Mouse (Mus musculus) midbrain, embryonic 12.5 days (tissue): ENCODE measurements around the gene Csf2. TPM values are rescaled to one million over a fixed set of nuclear protein-coding genes. Genes with fewer than 3 reads are reported as not detected.

Source experiments
- ATAC-seq: fragments of 200-750 bp; cut with Nextera tagmentation; 2 replicates; pipeline ENCODE4 v1.8.0; 2017; ENCODE audit warnings: low read depth, moderate TSS enrichment, moderate library complexity; ENCODE audit not compliant: low FRiP score
- H3K27ac ChIP-seq: fragments of 300-500 bp; sonication (generic); replicated peaks from 2 replicates; pipeline ENCODE4 v1.5.1; 2016; ENCODE audit warnings: mild to moderate bottlenecking
- H3K27me3 ChIP-seq: fragments of 300-500 bp; sonication (generic); 2 replicates; pipeline ENCODE4 v1.6.1; 2016; ENCODE audit warnings: mild to moderate bottlenecking
- H3K36me3 ChIP-seq: fragments of 300-500 bp; sonication (generic); 2 replicates; pipeline ENCODE4 v1.6.1; 2016
- H3K4me1 ChIP-seq: fragments of 300-500 bp; sonication (generic); 2 replicates; pipeline ENCODE4 v1.6.1; 2016
- H3K4me2 ChIP-seq: fragments of 300-500 bp; sonication (generic); replicated peaks from 2 replicates; pipeline ENCODE4 v1.6.1; 2016; ENCODE audit warnings: mild to moderate bottlenecking, moderate library complexity
- H3K4me3 ChIP-seq: fragments of 300-500 bp; sonication (generic); 2 replicates; pipeline ENCODE4 v1.5.1; 2016; ENCODE audit warnings: mild to moderate bottlenecking
- H3K9ac ChIP-seq: fragments of 300-500 bp; sonication (generic); replicated peaks from 2 replicates; pipeline ENCODE4 v1.6.1; 2016; ENCODE audit warnings: mild to moderate bottlenecking, moderate library complexity
- H3K9me3 ChIP-seq: fragments of 300-500 bp; sonication (generic); 2 replicates; pipeline ENCODE4 v1.6.1; 2016; ENCODE audit warnings: mild to moderate bottlenecking
- WGBS: fragments of 180-500 bp; shearing (Covaris S2); methylation state at CpG from one replicate; pipeline ENCODE4 v1.1.7; 2016; 5-methylcytosine and 5-hydroxymethylcytosine counted together
- polyA plus RNA-seq: library from polyadenylated mRNA; unstranded; fragments of >200 nt; fragmentation: Nextera tagmentation; extraction: Ambion mirVana; gene quantifications from 2 replicates; pipeline ENCODE4 v1.2.1, GENCODE M21; 2016

Csf2 gene
- polyA plus RNA-seq, 1 experiment from 2014 or later = not detected

GRCm38 (mm10) chr11:54223637-54224474, 25.6 kb downstream of the Csf2 start:
- H3K4me3 ChIP-seq = no peak overlapping the region
- H3K27me3 ChIP-seq = no peaks in the 10 kb centered on the region
- H3K27ac ChIP-seq = no peak overlapping the region
- H3K4me2 ChIP-seq = no peak overlapping the region
- H3K36me3 ChIP-seq = no peaks in the 10 kb centered on the region
- 90% methylated on average over 9 of the region's 9 CpGs for WGBS
- no peak for ATAC-seq
- H3K9me3 ChIP-seq = no peaks in the 10 kb centered on the region
- no peaks in the 10 kb centered on the region for H3K4me1 ChIP-seq
- H3K9ac ChIP-seq = no peak overlapping the region

GRCm38 (mm10) chr11:54219903-54220740, 29.3 kb downstream of the Csf2 start:
- H3K4me3 ChIP-seq = no peak overlapping the region
- H3K36me3 ChIP-seq = no peaks in the 10 kb centered on the region
- 79% methylated on average over 6 of the region's 6 CpGs for WGBS
- no peaks in the 10 kb centered on the region for H3K4me1 ChIP-seq
- H3K4me2 ChIP-seq = no peak overlapping the region
- no peaks in the 10 kb centered on the region for H3K9me3 ChIP-seq
- no peaks in the 10 kb centered on the region for H3K27me3 ChIP-seq
- no peak for ATAC-seq
- H3K9ac ChIP-seq = no peak overlapping the region
- H3K27ac ChIP-seq = no peak overlapping the region

- 88% methylated on average over 1 of the region's 1 CpGs for WGBS
- Histone ChIP-seq H3K27me3 (no peaks in the 10 kb centered on the region), H3K36me3 (no peaks in the 10 kb centered on the region), H3K4me1 (no peaks in the 10 kb centered on the region), H3K4me3 (no peak overlapping the region), H3K27ac (no peak overlapping the region), H3K9me3 (no peaks in the 10 kb centered on the region), H3K9ac (no peak overlapping the region), H3K4me2 (no peak overlapping the region)
- ATAC-seq = no peak
These were observed 30.3 kb downstream of the Csf2 start for GRCm38 (mm10) chr11:54219191-54219590.

- Histone ChIP-seq H3K9ac (no peak overlapping the region), H3K4me1 (no peaks in the 10 kb centered on the region), H3K4me3 (no peak overlapping the region), H3K9me3 (no peaks in the 10 kb centered on the region), H3K36me3 (no peaks in the 10 kb centered on the region), H3K27ac (no peak overlapping the region), H3K4me2 (no peak overlapping the region), H3K27me3 (no peaks in the 10 kb centered on the region)
- ATAC-seq = no peak
- 64% methylated on average over 7 of the region's 7 CpGs for WGBS
These were observed 32.1 kb downstream of the Csf2 start for GRCm38 (mm10) chr11:54217384-54217783.

GRCm38 (mm10) chr11:54216091-54216490, 33.4 kb downstream of the Csf2 start:
- Histone ChIP-seq H3K9ac (no peak overlapping the region), H3K4me1 (no peaks in the 10 kb centered on the region), H3K27ac (no peak overlapping the region), H3K4me2 (no peak overlapping the region), H3K27me3 (no peaks in the 10 kb centered on the region), H3K9me3 (no peaks in the 10 kb centered on the region), H3K36me3 (no peaks in the 10 kb centered on the region), H3K4me3 (no peak overlapping the region)
- no peak for ATAC-seq
- 80% methylated on average over 6 of the region's 6 CpGs for WGBS

GRCm38 (mm10) chr11:54214499-54215443, 34.7 kb downstream of the Csf2 start:
- H3K36me3 ChIP-seq = no peaks in the 10 kb centered on the region
- no peaks in the 10 kb centered on the region for H3K27me3 ChIP-seq
- H3K4me1 ChIP-seq = no peaks in the 10 kb centered on the region
- 90% methylated on average over 9 of the region's 9 CpGs for WGBS
- no peak overlapping the region for H3K9ac ChIP-seq
- no peak overlapping the region for H3K4me3 ChIP-seq
- ATAC-seq = no peak
- H3K4me2 ChIP-seq = no peak overlapping the region
- no peaks in the 10 kb centered on the region for H3K9me3 ChIP-seq
- no peak overlapping the region for H3K27ac ChIP-seq

GRCm38 (mm10) chr11:54213631-54214030, 35.8 kb downstream of the Csf2 start:
- Histone ChIP-seq H3K36me3 (no peaks in the 10 kb centered on the region), H3K9me3 (no peaks in the 10 kb centered on the region), H3K27me3 (no peaks in the 10 kb centered on the region), H3K4me3 (no peak overlapping the region), H3K27ac (no peak overlapping the region), H3K9ac (no peak overlapping the region), H3K4me2 (no peak overlapping the region), H3K4me1 (no peaks in the 10 kb centered on the region)
- ATAC-seq = no peak
- WGBS = 85% methylated on average over 5 of the region's 5 CpGs

- no peak overlapping the region for H3K9ac ChIP-seq
- no peaks in the 10 kb centered on the region for H3K4me1 ChIP-seq
- ATAC-seq = no peak
- H3K4me3 ChIP-seq = no peak overlapping the region
- 88% methylated on average over 5 of the region's 5 CpGs for WGBS
- H3K9me3 ChIP-seq = no peaks in the 10 kb centered on the region
- no peaks in the 10 kb centered on the region for H3K27me3 ChIP-seq
- no peak overlapping the region for H3K4me2 ChIP-seq
- H3K36me3 ChIP-seq = no peaks in the 10 kb centered on the region
- no peak overlapping the region for H3K27ac ChIP-seq
These were observed 42.5 kb downstream of the Csf2 start for GRCm38 (mm10) chr11:54206993-54207392.

GRCm38 (mm10) chr11:54205366-54205765, 44.1 kb downstream of the Csf2 start:
- WGBS = 76% methylated on average over 6 of the region's 6 CpGs
- ATAC-seq = no peak
- Histone ChIP-seq H3K4me2 (no peak overlapping the region), H3K4me1 (no peaks in the 10 kb centered on the region), H3K9ac (no peak overlapping the region), H3K27me3 (no peaks in the 10 kb centered on the region), H3K9me3 (no peaks in the 10 kb centered on the region), H3K27ac (no peak overlapping the region), H3K36me3 (no peaks in the 10 kb centered on the region), H3K4me3 (no peak overlapping the region)

GRCm38 (mm10) chr11:54204781-54205180, 44.7 kb downstream of the Csf2 start:
- Histone ChIP-seq H3K27ac (no peak overlapping the region), H3K9me3 (no peaks in the 10 kb centered on the region), H3K4me1 (no peaks in the 10 kb centered on the region), H3K27me3 (no peaks in the 10 kb centered on the region), H3K36me3 (no peaks in the 10 kb centered on the region), H3K4me2 (no peak overlapping the region), H3K9ac (no peak overlapping the region), H3K4me3 (no peak overlapping the region)
- WGBS = 89% methylated on average over 2 of the region's 2 CpGs
- ATAC-seq = no peak

GRCm38 (mm10) chr11:54203162-54203561, 46.3 kb downstream of the Csf2 start:
- no peaks in the 10 kb centered on the region for H3K9me3 ChIP-seq
- H3K36me3 ChIP-seq = no peaks in the 10 kb centered on the region
- H3K27ac ChIP-seq = no peak overlapping the region
- H3K4me1 ChIP-seq = no peaks in the 10 kb centered on the region
- H3K27me3 ChIP-seq = no peaks in the 10 kb centered on the region
- ATAC-seq = no peak
- H3K9ac ChIP-seq = no peak overlapping the region
- WGBS = 81% methylated on average over 2 of the region's 2 CpGs
- no peak overlapping the region for H3K4me2 ChIP-seq
- no peak overlapping the region for H3K4me3 ChIP-seq
